Mouse (Mus musculus) neural tube, embryonic 15.5 days (tissue): ENCODE data around the gene Shbg. TPM values are rescaled to one million over a fixed set of nuclear protein-coding genes. Genes with fewer than 3 reads are reported as not detected.

Source experiments
- ATAC-seq: fragments of 200-750 bp; cut with Nextera tagmentation; 2 replicates; pipeline ENCODE4 v1.8.0; 2017; ENCODE audit warnings: mild to moderate bottlenecking, moderate TSS enrichment, moderate library complexity; ENCODE audit not compliant: low FRiP score
- H3K27ac ChIP-seq: fragments of 300-500 bp; sonication (generic); replicated peaks from 2 replicates; pipeline ENCODE4 v1.5.1; 2015; ENCODE audit warnings: mild to moderate bottlenecking, inconsistent platforms
- H3K27me3 ChIP-seq: fragments of 300-500 bp; sonication (generic); replicated peaks from 2 replicates; pipeline ENCODE4 v1.6.1; 2015; ENCODE audit warnings: inconsistent platforms
- H3K36me3 ChIP-seq: fragments of 300-500 bp; sonication (generic); 2 replicates; pipeline ENCODE4 v1.6.1; 2015; ENCODE audit warnings: inconsistent platforms
- H3K4me1 ChIP-seq: fragments of 300-500 bp; sonication (generic); 2 replicates; pipeline ENCODE4 v1.6.1; 2015; ENCODE audit warnings: inconsistent platforms
- H3K4me2 ChIP-seq: fragments of 300-500 bp; sonication (generic); 2 replicates; pipeline ENCODE4 v1.6.1; 2015; ENCODE audit warnings: inconsistent platforms, mild to moderate bottlenecking, moderate library complexity
- H3K4me3 ChIP-seq: fragments of 300-500 bp; sonication (generic); replicated peaks from 2 replicates; pipeline ENCODE4 v1.5.1; 2015; ENCODE audit warnings: mild to moderate bottlenecking, inconsistent platforms
- H3K9ac ChIP-seq: fragments of 300-500 bp; sonication (generic); replicated peaks from 2 replicates; pipeline ENCODE4 v1.6.1; 2015; ENCODE audit warnings: mild to moderate bottlenecking, inconsistent platforms
- H3K9me3 ChIP-seq: fragments of 300-500 bp; sonication (generic); replicated peaks from 2 replicates; pipeline ENCODE4 v1.6.1; 2016; ENCODE audit warnings: inconsistent platforms
- WGBS: fragments of 180-500 bp; shearing (Covaris S2); methylation state at CpG from one replicate; pipeline ENCODE4 v1.1.7; 2015; ENCODE audit warnings: mixed read lengths; 5-methylcytosine and 5-hydroxymethylcytosine counted together
- polyA plus RNA-seq: library from polyadenylated mRNA; unstranded; fragments of >200 nt; fragmentation: Nextera tagmentation; extraction: Ambion mirVana; gene quantifications from 2 replicates; pipeline ENCODE4 v1.2.1, GENCODE M21; 2015

Gene Shbg
- polyA plus RNA-seq, 1 experiment from 2014 or later, result not detected

DNA sequence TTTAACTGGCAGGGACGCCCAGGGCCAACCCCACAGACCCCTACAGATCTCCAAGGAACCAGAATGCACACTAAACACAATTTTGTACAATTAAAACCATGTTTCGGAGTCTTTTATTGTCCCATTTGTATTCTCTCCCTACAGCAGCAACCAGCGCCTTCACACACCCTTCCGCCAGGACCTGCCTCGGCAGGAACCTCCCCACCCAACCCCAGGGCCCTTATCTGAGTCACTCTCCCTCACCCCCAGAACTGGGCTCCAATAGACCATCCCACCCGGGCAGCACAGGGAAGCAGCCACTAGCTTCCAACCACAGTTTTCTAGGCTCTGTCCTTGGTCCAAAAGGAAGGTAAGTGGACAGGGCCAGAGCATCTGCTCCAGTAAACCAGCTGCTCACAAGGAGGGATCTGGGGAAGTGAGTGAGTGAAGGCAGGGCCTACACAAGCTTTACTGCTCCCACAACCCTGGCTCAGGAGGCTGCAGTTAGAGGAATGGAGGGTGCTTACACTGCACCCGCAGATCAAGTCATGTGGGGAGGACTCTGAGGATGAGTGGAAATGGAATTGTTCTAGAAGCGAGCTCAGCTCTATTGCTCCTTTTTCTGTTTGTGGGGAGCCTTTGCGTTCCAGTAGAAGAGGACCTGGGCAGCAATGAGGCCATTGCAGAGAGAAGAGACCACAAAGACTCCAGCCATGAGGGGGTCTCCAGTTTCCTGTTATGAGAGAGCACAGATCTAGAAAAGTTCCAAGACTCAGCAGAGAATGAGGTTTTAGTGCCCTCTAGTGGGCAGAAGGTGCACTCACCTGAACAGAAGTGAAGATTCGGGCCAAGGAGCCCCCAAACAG is 39.1 kb upstream of the Shbg start:
- no peak overlapping the region for H3K27ac ChIP-seq
- 81% methylated on average over 10 of the region's 10 CpGs for WGBS
- H3K27me3 ChIP-seq, result no peaks in the 10 kb centered on the region
- H3K4me2 ChIP-seq, result no peak overlapping the region
- no peaks in the 10 kb centered on the region for H3K9me3 ChIP-seq
- H3K4me3 ChIP-seq, result no peak overlapping the region
- ATAC-seq, result no peak
- H3K9ac ChIP-seq, result no peak overlapping the region
- H3K4me1 ChIP-seq, result peaks cover 34% of the 10 kb centered on the region
- H3K36me3 ChIP-seq, result peaks cover 59% of the 10 kb centered on the region

DNA sequence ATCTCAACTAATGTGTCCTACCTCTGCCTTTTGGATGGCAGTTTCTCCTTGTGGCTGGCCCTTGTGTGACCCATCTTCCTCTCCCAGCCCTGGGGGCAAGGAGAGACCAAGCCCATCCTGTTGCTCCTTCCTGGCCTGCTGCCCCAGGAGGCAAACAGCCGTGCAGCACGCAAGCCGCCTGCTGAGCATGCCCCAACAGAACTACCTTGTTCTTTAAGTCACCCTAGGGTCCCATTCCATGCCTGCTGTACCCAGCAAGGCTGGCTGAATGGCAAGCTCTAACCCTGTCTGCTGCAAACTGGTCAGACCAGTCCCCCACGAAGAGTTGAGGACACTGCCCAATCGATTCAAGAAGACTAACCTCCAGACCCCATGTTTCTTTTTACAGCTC is 38.4 kb upstream of the Shbg start:
- H3K4me1 ChIP-seq, result peaks cover 26% of the 10 kb centered on the region
- no peaks in the 10 kb centered on the region for H3K27me3 ChIP-seq
- H3K9ac ChIP-seq, result no peak overlapping the region
- H3K4me2 ChIP-seq, result 0 out of 2 replicates have a peak overlapping the region, but pooled peaks have one; percentile 15
- WGBS, result 71% methylated on average over 5 of the region's 5 CpGs
- H3K9me3 ChIP-seq, result no peaks in the 10 kb centered on the region
- H3K36me3 ChIP-seq, result peaks cover 67% of the 10 kb centered on the region
- no peak overlapping the region for H3K4me3 ChIP-seq
- ATAC-seq, result no peak
- H3K27ac ChIP-seq, result no peak overlapping the region

DNA sequence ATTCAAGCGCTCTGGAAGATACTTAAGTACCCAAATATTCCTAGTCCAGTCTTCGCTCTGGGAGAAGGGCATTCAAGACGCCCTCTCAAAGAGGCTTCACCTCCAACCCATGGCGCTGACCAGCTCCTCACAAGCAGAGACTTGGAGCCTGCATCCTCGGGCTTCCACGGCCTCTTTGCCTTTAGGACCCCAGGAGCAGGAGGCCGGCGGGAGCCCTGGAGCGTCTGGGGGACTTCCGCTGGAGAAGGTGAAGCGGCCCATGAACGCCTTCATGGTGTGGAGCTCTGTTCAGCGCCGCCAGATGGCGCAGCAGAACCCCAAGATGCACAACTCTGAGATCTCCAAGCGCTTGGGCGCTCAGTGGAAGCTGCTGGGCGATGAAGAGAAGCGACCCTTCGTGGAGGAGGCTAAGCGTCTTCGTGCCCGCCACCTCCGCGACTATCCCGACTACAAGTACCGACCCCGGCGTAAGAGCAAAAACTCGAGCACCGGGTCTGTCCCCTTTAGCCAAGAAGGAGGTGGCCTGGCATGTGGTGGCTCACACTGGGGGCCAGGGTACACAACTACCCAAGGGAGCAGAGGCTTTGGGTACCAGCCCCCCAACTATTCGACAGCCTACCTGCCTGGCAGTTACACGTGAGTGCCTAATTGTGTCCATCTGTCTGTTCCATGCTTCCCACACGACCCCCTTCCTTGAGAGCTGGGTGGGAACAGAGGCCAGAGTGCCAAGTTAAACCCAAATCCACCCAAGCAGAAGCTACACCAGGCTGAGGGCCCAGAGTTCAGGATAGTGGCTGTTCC is 37.8 kb upstream of the Shbg start, which contains the start of gene Sox15:
Gene Sox15 (plus strand): TSS at position 51 of the 801 bp plus-strand sequence.
- Histone ChIP-seq H3K9me3 (no peaks in the 10 kb centered on the region), H3K4me1 (peaks cover 21% of the 10 kb centered on the region), H3K4me2 (peak within 1 kb of the TSS; percentile 15; the same call in 1 of the 2 replicates), H3K27ac (peak within 1 kb of the TSS; percentile 48; the same call in 1 of the 2 replicates), H3K27me3 (no peaks in the 10 kb centered on the region), H3K4me3 (0 out of 2 replicates have a peak within 1 kb of the TSS, but pooled peaks have one; percentile 2), H3K36me3 (peaks cover 73% of the 10 kb centered on the region), H3K9ac (no peak within 1 kb of the TSS; the same call in 1 of the 2 replicates)
- peak; percentile 63 for ATAC-seq
- 22% methylated on average over 34 of the region's 34 CpGs for WGBS

DNA sequence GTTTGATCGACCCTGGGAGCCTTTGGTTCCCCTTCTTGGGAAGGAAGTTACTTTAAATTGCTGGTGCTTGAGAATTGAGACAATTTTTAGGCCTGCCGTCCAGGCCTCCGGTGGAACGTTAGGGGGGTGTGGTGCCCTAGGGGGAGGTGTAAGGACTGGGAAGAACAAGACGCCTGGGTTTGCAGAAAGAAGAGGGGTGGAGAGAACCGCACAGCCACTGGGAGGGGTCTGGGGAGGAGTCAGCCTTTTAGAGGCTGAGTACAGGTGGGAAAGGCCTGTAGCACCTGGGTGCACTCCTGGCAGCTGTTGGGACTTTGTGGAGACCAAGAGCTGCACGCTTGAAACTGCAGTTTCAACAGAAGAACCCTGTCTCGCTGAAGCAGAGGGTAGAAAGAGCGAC is 37.1 kb upstream of the Shbg start:
- H3K4me2 ChIP-seq, result no peak overlapping the region
- 51% methylated on average over 9 of the region's 9 CpGs for WGBS
- no peak overlapping the region for H3K4me3 ChIP-seq
- no peak for ATAC-seq
- H3K4me1 ChIP-seq, result peaks cover 18% of the 10 kb centered on the region
- 0 out of 2 replicates have a peak overlapping the region, but pooled peaks have one; percentile 4 for H3K27ac ChIP-seq
- H3K36me3 ChIP-seq, result peaks cover 80% of the 10 kb centered on the region
- H3K27me3 ChIP-seq, result no peaks in the 10 kb centered on the region
- H3K9me3 ChIP-seq, result no peaks in the 10 kb centered on the region
- no peak overlapping the region for H3K9ac ChIP-seq

DNA sequence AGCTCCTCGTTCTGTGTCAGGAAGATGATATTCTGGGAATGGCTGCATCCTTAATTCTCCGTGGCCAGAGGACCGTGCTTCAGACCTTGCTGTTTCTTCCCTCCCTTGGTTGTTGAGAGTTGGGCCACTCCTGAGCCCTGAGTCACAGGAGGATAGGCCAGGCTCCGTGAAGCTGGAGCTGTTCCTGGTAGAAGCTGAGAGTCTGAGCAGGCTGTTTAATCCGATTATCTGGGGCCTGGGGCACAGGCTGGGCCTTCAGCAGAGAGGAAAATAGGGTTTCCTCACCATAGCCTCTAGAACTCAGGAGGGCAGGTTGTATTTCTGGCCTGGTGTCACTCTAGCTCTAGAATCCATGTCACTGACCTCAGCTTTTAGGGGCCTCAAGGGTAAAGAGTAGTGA is 35.7 kb upstream of the Shbg start:
- 70% methylated on average over 5 of the region's 5 CpGs for WGBS
- H3K4me1 ChIP-seq, result peaks cover 18% of the 10 kb centered on the region

DNA sequence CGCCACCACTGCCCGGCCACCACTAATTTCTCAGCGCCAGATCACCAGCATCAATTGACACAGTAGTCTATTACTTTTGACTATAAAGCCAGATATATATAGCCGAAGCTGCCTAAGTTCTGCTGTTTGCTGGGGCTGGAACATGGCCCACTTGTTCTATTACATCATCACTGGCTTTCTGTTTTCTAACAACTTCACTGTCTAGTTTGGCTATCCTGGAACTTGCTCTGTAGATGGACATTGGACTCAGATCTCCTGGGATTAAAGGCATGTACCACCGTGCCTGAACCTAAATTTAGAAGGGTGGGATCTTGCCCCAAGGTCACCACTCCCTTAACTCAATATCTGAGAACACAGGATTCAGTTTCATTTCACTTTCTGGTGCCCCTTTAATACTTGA is 28.2 kb upstream of the Shbg start:
- Histone ChIP-seq H3K4me2 (no peak overlapping the region), H3K27me3 (no peaks in the 10 kb centered on the region), H3K9ac (no peak overlapping the region), H3K4me3 (no peak overlapping the region), H3K4me1 (no peaks in the 10 kb centered on the region), H3K27ac (no peak overlapping the region), H3K36me3 (peaks cover 95% of the 10 kb centered on the region), H3K9me3 (no peaks in the 10 kb centered on the region)
- no peak for ATAC-seq
- WGBS, result 94% methylated on average over 5 of the region's 5 CpGs

More for the DNA sequence above, 35.7 kb upstream of the Shbg start:
- peaks cover 81% of the 10 kb centered on the region for H3K36me3 ChIP-seq
- H3K27me3 ChIP-seq, result no peaks in the 10 kb centered on the region
- no peaks in the 10 kb centered on the region for H3K9me3 ChIP-seq
- H3K4me2 ChIP-seq, result no peak overlapping the region
- H3K4me3 ChIP-seq, result no peak overlapping the region
- no peak overlapping the region for H3K9ac ChIP-seq
- no peak for ATAC-seq
- no peak overlapping the region for H3K27ac ChIP-seq

DNA sequence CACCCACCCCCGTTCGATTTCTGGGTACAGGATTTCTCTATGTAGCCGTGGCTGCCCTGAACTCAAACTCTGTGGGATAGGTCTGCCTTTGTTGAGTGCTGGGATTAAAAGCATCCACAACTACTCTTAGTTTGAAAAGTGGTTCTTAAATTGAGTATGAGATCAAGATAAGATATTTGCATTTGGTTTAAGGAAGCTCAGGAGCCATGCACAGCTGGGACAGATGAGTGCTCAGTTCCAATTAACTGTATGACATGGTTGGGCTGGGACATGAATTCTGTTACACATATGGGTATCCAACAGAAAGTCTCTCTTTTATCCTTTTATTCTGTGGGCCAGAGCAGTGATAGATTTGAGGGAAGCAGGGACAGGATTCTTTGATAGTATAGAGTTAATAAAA is 17.8 kb upstream of the Shbg start:
- no peak for ATAC-seq
- Histone ChIP-seq H3K9me3 (no peaks in the 10 kb centered on the region), H3K27me3 (no peaks in the 10 kb centered on the region), H3K4me3 (no peak overlapping the region), H3K9ac (no peak overlapping the region), H3K36me3 (peaks cover 11% of the 10 kb centered on the region), H3K27ac (no peak overlapping the region), H3K4me1 (peaks cover 32% of the 10 kb centered on the region), H3K4me2 (peak overlapping the region; percentile 76)
- 93% methylated on average over 3 of the region's 3 CpGs for WGBS

DNA sequence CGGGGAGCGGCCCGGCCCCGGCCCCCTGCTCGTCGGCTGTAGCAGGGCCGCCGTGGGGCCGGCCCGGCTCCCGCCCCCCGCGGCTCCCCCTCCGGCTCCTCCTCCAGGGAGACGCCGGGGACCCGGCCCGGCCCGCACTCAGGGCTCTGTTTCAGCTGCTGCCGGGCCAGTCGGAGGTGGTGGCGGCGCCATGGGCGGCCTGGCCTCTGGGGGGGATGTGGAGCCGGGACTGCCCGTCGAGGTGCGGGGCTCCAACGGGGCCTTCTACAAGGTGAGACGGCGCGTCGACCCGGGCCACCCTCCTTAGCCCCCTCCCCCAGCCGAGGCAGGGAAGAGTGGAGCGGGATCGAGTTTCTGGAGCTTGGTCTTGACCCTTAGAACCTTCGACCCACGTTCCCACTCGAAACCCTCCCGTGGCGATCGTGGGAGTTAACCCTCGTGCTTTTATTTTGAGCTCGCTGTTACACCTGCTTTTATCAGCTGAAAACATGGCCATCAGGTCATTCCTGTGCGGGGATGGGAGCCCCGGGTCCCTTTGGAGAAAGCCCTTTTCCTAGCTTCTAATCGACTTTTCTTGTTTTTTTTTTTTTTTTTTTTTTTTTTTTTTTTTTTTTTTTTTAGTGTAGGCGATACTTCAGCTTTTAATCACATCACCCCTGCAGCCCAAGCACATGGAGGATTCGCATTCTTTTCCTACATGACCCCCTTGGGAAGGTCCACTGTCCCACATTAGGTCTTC is 15.6 kb upstream of the Shbg start:
- Histone ChIP-seq H3K27ac (peak overlapping the region; percentile 96), H3K4me3 (peak overlapping the region; percentile 88), H3K36me3 (no peaks in the 10 kb centered on the region), H3K4me2 (peak overlapping the region; percentile 76), H3K4me1 (peaks cover 34% of the 10 kb centered on the region), H3K27me3 (no peaks in the 10 kb centered on the region), H3K9me3 (no peaks in the 10 kb centered on the region), H3K9ac (peak overlapping the region; percentile 97)
- WGBS, result under 1% methylated on average over 30 of the region's 50 CpGs
- peak; percentile 45 for ATAC-seq

DNA sequence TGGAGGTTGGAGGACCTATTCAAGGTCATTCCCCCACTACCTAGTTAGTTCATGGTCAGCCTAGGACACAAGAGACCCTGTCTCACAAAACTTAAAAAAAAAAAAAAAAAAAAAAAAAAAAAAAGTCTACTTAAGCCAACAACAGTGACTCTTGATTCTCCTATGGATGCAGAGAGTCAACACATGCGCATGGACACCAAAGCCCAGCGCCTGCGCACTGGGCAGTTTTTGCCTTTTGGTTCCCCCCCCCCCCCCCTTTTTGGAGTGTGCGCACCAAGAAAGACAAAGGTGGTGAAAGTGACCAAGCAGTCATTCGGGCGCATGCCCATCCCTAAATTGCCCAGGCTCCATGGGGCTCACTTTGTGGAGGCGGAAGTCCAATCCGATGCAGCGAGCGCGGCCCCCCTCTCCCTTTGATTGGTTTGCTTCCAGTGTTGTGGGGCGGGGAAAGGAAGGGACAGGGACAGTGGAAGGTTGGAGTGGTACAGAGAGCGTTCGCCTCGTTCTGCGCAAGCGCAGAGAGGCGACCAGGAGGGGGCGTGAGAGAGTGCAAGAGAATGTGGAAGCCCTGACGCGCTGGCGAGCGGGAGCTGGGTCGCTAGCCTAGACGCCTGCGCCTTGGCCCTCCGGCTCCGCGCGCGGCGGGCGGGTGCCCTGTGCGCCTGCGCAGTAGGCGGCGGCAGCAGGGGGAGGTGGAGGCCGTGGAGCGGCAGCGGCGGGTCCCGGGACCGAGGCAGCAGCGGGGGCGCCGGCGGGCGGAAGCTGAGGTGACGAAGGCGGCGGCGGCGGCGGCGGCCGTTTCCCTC is 14.8 kb upstream of the Shbg start, which contains the start of gene Fxr2:
Gene Fxr2 (plus strand): TSS at position 707 of the 806 bp plus-strand sequence.
- H3K9me3 ChIP-seq, result no peaks in the 10 kb centered on the region
- peaks cover 34% of the 10 kb centered on the region for H3K4me1 ChIP-seq
- H3K27me3 ChIP-seq, result no peaks in the 10 kb centered on the region
- peak within 1 kb of the TSS; percentile 88 for H3K4me3 ChIP-seq
- peak within 1 kb of the TSS; percentile 96 for H3K27ac ChIP-seq
- H3K36me3 ChIP-seq, result no peaks in the 10 kb centered on the region
- WGBS, result 0% methylated on average over 28 of the region's 56 CpGs
- H3K9ac ChIP-seq, result peak within 1 kb of the TSS; percentile 97
- peak within 1 kb of the TSS; percentile 76 for H3K4me2 ChIP-seq
- ATAC-seq, result peak; percentile 99

DNA sequence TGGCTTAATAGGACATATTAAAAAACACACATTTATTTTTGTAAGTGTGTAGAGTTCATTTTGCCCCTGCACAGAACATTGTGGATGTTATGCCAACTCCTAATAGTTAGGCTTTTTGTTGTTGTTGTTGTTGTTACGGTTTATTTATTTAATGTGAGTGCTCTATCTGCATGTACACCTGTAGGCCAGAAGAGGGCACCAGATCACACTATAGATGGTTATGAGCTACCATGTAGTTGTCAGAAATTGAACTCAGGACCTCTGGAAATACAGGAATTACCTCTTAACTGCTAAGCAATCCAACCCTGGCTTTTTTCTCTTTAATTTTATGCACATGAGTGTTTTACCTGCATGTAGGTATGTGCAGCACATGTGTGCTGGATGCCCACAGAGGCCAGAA is 12.1 kb upstream of the Shbg start:
- Histone ChIP-seq H3K27ac (no peak overlapping the region), H3K4me1 (peaks cover 15% of the 10 kb centered on the region), H3K36me3 (no peaks in the 10 kb centered on the region), H3K4me3 (no peak overlapping the region), H3K9me3 (no peaks in the 10 kb centered on the region), H3K4me2 (no peak overlapping the region), H3K9ac (no peak overlapping the region), H3K27me3 (no peaks in the 10 kb centered on the region)
- WGBS, result 71% methylated on average over 1 of the region's 1 CpGs
- ATAC-seq, result no peak
